Mouse (Mus musculus): ENCODE data around the gene Ddx60.
"Not testable (repeated sequence)": the region's sequence is repeated elsewhere in the genome, so short reads cannot be mapped to it uniquely, and the experiment has no call there.

Ddx60 gene

DNA sequence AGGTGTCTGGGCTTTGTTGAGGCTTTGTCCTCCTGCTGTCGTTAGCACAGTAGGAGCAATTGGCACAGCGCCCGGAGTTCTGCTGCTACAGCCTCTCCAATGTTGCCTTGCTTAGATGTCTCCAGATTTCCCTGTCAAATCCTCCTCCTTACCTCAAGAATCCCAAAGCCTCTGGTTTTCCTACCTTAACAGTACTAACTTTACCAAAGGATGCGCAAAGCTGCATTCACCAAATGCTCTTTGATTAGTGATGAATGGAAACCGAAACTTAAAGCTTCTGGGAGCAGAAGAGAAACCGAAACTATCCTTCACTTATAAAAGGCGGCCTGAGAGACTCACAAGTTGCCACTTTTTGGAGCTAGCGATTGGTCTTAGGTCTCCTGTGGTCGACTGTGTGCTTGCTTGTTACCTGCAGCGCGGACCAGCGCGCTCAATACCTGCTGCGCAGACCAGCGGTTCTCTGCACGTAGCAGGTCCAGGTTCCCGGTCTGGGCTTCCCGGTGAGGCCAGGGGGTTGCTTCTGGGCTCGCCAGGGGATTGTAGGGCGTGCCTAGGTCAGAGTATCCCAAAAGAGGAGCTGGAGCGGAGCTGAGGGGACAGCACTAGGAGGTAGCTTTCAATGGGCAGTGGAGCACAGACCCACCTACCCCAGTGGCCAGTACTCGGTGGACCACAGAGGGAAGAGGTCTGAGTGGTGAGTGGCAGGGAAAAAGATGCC, at the start of gene Ddx60:
Gene Ddx60 (plus strand): TSS at position 311 of the 718 bp plus-strand sequence.
- in situ Hi-C loops (cut with MboI): no loop called here

DNA sequence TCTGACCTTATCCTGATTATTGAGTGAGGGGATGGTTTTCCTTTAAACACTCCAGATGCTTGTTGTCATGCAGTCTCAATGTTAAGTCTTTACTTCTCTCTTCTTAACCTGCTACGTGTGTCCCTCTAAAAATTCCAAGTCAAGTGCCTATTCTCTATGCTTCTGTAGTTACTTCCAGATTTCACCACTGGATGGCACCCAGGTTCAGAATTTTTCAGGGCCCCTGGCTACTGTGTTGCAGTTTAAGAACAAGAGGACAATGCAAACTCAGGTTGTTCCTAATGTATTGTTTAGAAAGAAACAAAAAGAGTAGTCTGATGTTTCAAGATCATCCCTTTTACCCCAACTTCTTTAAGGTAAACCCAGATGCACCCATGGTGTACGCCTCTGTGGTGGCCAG, 33.8 kb upstream of the Ddx60 start:
- in situ Hi-C loops (cut with MboI): no loop called here

DNA sequence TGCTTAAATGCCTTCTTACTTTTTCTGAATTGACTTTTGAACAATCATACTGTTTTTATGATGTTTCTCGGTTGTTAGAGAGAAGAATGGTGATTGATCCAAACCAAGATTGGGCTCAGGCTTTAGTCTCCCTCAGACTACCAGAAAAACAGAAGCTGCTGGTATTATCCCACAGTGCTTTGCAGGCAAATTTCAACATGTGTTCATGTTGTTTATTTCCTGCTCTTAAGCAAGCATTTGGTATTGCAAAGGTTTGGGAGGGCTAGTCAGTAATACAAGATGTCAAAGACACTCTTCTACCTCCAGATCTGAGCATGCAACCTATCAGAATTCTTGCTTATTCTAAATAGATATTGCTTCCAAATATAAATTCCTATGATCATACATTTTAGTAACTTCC, 31.1 kb upstream of the Ddx60 start:
- in situ Hi-C loops (cut with MboI): no loop called here

GRCm38 (mm10) chr8:61897402-61897801, 30.5 kb upstream of the Ddx60 start:
- in situ Hi-C loops (cut with MboI): no loop called here

DNA sequence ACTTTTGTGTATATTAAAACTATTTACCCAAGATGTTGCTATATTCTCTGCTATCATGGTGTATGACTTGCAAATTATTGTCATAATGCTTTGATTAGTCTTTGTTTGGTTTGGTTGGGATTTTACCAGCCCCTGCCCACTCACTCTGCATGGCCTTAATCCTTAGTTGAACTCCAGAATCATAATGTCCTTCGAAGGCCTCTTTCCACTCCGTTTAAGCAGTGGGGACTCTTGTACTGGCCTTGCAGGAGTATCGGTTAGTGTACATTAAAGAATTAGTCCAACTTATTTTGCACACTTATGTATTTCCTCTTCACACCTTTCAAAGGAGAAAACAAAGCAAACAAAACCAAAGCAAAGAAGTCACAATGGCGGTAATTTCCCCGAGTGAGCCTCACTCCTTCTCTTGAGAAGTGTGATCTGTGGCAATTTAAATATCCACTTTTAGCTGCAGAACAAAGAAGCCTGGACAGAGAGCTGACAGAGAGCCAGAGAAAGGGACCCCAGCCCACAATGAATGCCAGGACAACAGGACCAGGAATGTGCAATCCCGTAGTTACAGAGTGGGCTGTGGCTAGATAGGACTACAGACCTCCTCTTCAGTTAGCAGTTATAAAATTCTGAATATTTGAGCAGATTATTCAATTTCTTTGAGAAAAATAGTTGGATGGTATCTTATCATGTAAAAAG, 26.7 kb upstream of the Ddx60 start:
- in situ Hi-C loops (cut with MboI): no loop called here

GRCm38 (mm10) chr8:61902521-61902920, 25.4 kb upstream of the Ddx60 start, which contains the start of gene Palld:
Gene Palld, minus strand, starts transcription at chr8:61902690.
- in situ Hi-C loops (cut with MboI): no loop called here

DNA sequence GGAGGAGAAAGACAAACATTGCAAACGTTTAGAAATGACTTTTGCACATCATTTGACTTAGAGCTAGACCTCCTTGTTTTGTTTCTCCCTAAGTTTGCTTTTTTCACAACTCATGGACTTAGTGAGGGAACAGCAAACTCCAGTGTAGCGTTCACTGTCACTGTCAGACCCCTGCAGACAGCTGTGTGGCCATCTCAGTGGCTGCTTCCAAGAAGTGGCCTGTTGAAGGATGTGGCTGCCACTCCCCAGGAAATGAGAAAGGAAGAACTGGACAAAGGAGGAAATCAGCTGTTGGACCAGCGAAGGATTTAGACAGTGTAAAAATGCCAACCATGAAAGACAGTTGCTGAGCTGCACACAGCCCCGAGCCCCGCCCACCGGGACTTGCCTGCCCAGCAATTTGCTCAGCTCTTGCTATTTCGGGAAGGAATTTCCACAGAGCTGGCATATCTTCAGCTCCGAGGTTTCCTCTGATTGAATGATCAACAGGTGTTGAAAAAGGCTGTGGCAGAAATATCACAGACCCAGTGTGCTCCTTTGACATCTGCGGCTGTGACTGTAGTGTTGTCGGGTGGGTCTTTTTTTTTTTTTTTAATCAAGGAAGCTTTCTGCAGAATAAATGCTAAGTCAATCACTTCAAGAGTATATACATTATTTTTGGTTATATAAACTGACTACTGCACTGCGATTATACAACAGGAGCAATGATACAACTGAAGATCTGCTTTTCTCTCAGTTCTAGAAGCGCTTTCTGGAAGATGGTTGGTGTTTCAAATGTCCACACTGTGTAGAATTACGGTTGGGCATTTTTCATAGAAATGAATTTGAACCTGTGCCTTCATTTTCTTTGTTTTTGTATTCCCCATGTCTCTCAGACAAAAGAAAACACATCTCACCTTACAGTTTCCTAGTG, 19.3 kb upstream of the Ddx60 start:
- in situ Hi-C loops (cut with MboI): no loop called here

DNA sequence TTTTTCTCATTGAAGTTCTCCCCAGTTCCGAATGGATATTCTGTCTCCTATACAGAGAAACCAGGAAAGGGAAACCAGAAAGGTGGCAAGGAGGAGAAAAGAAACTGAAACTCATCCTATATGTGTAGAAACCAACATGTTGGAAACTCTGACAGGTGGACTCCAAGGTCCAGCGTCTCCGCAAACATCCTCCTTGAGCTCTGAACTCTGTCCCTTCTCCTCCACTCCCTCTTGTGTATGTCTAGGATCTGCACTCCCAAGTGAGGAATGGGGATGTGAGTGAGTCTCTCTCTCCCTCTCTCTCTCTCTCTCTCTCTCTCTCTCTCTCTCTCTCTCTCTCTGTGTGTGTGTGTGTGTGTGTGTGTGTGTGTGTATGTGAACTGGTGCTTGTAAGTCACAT, 18.6 kb upstream of the Ddx60 start:
- in situ Hi-C loops (cut with MboI): no loop called here

- in situ Hi-C loops (cut with MboI): no loop called here
Measured at GRCm38 (mm10) chr8:61912817-61913216, 15.1 kb upstream of the Ddx60 start.

DNA sequence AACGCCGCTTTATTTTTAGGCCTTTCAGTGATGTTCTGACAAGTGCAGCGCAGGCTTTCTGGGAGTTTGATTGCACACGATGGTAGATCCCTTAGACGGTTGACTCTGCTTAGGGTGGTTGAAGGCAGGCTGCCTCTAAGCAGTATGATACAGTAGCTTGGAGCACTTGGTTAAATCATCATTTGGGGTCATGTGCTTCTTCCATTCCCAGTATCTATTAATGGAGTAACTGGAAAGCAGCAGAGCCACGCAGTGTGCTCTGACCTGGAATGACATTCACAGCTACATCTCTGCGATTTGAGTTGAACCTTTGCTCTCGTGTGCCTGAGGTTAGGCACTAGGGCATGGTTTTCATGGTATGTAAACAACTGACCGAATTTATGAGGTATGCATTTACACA, 13.9 kb upstream of the Ddx60 start:
- in situ Hi-C loops (cut with MboI): no loop called here

DNA sequence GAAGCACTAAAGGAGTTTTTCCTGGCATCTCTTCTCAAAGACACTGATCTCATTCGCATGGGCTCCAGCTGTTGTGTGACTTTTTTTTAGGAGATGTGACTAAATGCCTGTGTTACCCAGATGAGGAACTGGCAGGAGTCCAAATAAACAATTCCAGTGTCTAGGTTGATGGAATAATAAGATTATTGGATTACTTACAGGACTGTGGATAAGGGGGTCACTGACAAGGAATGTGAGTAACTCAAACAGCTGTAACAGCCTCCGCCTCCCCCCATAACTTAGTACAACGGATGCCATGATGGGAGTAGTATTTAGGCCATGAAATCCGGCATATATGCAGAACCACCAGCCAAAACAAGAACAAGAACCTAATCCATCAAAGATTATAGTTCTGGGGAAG, 10.6 kb upstream of the Ddx60 start:
- in situ Hi-C loops (cut with MboI): no loop called here

DNA sequence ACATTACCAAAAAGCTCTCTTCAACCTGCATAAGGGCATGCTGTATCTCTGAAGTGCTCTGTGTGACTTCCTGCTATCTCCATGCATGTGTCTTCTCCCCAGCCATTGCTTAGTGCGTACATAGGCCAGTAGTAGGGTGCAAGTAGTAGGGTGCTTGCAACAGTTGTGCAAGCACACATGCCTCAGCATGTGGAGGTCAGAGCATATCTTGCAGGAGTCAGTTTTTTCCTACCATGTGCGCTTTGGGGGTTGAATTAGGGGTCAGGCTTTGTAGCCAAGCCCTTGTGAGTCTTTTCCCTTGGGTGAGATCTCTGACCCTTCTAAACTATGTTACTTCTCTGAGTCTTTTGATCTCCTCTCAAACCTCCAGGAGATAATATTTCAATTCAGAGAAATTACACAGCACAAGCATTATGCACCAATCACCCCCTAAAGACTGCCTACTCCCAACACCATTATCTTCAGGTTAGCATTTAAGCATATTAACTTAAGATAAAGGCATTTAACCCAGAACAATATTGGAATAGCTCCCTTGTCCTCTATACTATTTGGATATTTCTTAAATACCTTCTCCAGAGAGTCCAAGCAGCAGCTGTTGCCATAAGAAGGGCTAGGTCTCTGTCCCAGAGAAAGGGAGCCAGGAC, 8.6 kb upstream of the Ddx60 start:
- in situ Hi-C loops (cut with MboI): no loop called here

DNA sequence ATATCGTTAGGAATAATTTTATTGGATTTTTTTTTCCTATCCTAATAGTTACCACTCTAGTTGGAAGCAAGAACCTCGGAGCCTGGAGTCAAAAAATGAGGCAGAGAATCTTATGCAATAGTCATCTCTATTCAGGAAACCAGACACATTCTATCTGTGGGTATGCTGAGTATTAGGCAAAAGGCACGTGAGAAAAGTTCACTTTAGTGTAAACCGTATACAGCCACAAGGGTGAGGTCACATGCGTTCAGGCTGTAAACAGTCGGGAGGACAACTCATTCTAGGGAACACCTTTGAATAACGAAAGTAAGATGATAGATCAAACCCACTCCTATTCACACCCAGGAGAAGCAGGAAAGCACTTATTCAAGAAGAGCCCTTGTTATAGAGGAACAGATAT, 7.5 kb upstream of the Ddx60 start:
- in situ Hi-C loops (cut with MboI): no loop called here

DNA sequence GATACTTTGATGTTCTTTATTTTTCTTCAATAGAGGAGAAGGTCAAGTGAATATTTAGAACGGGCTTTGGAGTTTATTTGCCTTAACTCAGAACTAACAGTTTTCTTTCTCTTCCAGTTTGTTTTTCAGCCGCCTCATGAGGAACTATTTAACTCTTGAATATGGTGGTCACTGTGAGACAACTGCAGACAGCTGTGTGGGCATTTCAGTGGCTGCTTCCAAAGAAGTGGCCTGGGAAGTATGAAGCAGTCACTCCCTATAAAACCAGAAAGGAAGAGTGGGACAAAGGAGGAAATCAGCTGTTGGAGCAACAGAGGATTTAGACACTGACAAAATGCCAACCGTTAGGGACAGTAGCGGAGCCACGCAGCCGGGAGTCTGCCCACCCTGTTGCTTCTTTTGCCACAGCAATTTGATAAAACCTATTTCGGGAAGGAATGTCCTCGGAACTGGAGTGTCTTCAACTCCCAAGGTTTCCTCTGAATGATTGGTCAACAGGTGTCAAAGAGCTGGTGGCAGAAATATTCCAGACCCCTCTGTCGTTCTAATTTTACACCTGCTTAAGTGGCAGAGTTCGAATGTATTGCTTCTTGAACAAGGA, 6.3 kb upstream of the Ddx60 start:
- in situ Hi-C loops (cut with MboI): no loop called here

GRCm38 (mm10) chr8:61924518-61924917, 3.4 kb upstream of the Ddx60 start:
- in situ Hi-C loops (cut with MboI): no loop called here

- in situ Hi-C loops (cut with MboI): no loop called here
Measured at GRCm38 (mm10) chr8:61933243-61933642, 5.4 kb downstream of the Ddx60 start.

GRCm38 (mm10) chr8:61937576-61937975, 9.7 kb downstream of the Ddx60 start:
- in situ Hi-C loops (cut with MboI): no loop called here

- in situ Hi-C loops (cut with MboI): not testable (repeated sequence)
Measured at GRCm38 (mm10) chr8:61964591-61965375, 36.9 kb downstream of the Ddx60 start.

DNA sequence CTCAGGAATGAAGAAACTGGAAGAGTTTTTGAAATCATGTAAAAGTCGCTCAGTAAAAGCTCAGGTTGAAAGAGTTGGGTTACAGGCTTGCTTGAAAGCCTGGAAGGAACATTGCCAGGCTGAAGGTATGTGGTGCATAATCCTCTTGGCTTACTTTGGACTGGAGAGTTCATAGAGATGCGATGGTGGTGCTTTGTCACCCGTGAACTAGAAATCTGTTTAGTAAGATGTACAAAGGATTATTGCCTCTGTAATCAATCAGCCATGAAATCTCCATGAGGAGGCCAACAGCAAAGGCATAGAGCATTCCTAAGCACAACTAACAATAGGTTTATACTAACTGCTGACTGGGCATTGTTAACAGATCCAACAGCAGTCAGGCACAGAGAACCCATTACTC, 41.7 kb downstream of the Ddx60 start:
- in situ Hi-C loops (cut with MboI): no loop called here

DNA sequence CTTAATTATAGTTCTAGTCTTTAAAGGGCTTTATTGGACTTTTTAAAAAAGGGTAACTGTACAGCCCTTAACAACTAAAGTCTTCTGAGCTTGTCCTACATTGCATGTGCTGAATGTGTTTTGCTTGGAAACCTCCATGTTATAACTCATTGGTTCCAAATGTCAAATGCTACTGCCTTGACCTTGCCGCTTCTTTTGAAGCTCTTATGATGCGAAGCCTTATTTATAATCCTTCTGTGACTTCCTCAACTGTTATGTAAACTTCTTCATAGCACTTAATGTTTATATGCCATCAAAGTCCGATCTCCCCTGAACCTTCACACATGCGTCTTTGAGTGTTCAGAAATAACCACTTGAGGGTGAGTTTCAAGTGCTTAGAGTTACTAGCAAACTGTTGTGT, 57.1 kb downstream of the Ddx60 start:
- in situ Hi-C loops (cut with MboI): no loop called here
